Mouse (Mus musculus) mouse trophoblast stem cell (cell line): ENCODE results near the gene Calm3.

Experiments
- in situ Hi-C, 2 experiments: fragments of 300-500 bp; cut with MseI, MboI; formaldehyde crosslinking; loops; 2 replicates in 1 of 2; 3 replicates in 1 of 2; pipeline ENCODE4 v1.15.1; 2025

The Calm3 gene

DNA sequence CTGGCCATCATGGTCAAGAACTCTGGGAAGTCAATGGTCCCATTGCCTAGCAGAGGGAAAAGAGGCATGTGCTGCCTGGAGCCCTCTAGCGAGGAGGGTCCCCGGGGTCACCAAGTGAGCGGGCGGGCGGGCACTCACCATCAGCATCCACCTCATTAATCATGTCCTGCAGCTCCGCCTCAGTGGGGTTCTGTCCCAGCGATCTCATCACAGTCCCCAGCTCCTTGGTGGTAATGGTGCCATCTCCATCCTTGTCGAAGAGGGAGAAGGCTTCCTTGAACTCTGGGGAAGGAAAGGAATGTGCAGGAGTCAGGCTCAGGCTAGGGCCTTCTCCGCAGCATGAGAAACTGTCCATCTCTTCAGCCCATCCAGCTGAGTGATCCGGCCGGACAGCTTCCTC lies 6.5 kb downstream of the Calm3 start:
- in situ Hi-C loops, result no loop called here

DNA sequence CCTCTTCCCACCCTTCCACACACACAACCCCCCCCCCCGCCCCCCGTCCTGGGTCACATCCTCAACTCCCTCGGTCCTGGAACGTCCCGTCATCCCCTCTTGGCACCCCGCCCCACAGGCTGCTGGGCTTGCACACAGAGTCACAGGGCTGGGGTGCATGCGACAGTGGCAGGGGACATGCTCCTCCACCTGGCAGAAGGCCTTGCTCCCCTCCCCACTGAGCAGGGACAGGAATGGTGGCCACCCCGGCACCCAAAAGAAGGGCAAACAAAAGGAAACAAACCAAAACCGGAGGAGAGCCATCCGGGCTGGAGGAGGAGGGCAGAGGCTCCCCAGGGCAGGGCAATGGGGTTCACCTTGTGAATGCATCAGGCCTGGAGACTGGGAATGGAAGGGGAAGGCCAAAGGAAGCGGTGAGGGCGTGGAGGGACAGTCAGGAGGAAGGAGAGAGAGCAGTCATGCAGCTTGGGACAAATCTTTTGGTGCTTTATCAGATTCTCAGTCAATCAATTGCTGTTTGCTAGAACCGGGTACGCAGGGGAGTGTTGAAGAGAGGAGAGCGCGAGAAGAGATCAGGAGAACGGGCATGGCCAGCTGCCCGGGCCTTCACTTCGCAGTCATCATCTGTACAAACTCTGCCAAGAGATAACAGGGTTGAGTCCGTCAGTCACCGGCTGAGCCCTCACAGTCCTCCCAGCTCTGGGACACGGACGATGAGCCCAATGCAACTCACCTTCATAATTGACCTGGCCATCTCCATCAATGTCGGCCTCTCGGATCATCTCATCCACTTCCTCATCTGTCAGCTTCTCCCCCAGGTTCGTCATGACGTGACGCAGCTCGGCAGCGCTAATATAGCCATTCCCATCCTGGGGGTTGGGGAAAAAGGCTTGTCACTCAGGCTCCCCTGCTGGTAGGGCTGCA lies 7.3 kb downstream of the Calm3 start:
- in situ Hi-C loops, result no loop called here

DNA sequence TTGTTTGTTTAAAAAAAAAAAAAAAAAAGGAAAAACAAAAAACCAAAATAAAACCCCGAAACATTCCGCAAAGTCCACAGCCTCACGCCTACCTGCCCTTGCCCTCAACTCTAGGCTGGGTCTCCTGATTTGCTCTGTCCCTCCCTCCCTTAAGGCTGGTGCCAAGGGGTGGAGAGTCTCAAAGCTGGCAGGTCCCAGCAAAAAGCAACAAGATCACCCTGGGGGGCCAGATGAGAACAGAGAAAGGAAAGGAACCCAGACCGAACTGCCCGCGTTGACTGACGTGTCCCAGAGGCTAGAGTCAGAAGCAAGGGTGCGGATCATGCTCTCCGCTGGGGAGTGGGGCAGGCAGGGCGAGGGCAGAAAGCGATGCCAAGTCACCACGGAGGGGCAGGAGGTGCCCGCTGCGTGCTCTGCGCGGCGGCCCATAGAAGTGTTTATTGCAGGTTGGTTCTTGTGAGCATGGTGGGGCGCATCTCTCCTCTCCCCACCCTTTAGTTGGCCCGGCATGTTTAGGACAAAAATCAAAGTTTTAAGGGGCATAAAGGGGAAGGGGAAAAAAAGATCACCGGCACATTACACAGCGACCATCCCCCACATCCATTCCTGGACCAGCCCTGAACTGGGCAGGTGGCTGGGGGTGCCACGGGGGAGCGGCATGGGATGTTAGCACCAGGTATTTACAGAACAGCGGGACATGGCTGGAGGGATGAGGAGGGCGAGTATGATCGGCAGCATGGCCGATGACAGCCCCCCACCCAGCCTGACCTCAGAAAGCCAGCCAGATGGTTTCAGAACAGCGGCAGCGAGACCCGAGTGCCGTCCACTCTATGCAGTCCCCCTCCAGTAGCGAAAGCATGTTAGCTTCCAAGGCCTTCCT lies 8.2 kb downstream of the Calm3 start:
- in situ Hi-C loops, result no loop called here

DNA sequence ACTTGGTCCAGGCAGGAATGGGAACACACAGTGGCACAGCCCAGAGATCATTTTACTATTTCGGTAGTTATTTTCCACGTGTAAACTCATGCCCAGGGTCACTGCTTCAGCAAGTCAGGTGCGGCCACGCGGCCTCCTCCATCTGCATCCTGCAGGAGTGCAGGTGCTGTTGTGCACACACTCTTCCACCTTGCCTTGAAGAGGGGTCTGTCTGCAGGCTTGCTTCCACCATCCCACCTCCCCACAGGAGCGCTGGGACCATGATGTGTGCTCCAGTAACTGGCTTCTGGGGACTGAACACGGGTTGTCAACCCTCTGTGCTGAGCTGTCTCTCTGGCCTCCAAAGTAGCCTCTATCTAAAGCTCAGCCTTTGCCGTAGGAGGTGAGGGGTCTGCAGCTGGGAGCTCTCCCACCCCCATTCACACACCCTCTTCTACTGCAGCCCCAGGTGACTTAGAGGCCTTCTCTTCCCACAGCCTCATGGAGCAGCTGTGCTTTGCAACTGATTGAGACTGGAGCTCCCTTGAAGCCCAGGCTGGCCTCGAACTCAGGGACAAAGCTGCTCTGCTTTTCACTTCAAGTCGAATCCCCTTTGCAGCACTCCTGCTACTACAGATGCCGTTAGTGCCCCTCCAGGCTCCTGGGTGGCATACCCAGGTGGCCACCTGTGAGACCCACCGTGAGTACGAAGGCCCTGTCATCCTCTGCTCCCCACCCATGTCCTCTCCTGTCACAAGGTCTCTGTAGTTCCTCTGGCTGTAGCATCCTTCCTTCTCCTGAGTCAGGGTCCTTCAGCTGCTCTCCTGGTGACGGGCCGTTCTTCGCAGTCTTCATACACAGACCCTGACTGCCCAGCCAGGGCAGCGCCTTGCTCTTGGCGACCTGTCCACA lies 9.2 kb downstream of the Calm3 start:
- in situ Hi-C loops, result no loop called here

DNA sequence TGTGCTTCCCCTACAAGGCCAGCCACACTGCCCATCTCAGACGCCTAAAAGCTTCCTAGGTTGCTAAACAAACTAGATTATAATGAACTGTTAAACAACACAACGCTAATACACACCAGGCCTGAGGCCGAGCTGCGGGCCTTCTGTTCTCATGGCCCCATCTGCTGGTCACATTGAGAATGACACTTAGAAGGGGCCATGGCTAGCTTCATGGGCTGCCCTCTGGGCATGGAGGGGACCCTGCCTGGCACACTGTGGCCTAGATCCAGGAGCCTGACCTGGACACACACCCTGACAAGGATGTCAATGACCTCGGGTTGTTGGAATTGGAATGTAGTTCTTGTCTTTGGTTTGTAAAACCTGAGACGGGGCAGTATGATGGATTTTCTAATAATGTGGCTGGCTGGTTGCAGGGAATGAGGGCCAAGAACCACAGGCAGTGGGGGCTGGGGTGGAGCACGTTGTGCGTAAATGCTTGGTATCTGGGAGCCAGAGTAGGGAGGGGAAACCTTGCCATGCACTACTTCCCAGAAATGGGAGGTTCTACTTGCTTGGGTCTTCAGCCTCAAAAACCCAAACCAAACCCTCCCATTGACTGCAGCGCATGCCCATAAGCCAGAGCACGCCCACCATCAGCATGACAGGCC lies 10.0 kb downstream of the Calm3 start:
- in situ Hi-C loops, result no loop called here

DNA sequence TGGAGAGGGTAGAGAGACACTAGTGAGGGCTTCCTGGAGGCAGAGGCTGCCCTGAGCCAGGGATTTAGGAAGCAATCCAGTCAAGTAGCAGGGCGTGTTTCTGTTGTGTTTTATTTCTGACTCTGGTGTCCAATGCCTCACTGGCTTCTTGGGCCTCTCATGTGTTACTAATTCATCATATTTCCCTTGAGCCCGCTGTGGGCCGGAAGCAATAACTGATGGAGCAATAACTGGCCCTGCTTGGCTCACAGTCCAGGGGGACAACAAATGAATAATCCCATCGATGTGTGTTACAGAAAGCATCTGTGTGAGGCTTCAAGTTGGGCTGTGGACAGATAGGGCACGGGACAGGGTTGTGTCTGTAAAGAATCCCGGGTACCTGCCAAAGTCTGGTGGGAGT lies 11.6 kb downstream of the Calm3 start:
- in situ Hi-C loops, result no loop called here

DNA sequence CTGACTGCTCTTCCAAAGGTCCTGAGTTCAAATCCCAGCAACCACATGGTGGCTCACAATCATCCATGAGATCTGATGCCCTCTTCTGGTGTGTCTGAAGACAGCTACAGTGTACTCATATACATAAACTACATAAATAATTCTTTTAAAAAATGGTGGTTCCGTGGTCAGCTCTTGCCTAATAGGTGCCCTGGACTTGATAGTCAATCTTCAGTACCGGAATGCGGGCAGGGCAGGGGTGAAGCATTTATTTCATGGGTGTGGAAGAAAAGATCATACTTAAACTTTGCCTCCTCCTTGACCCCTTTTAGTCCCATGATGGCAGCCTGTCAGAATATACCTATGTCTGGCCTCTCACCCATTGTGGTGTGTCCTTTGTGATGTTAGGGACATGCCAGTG lies 12.0 kb downstream of the Calm3 start:
- in situ Hi-C loops, result no loop called here

DNA sequence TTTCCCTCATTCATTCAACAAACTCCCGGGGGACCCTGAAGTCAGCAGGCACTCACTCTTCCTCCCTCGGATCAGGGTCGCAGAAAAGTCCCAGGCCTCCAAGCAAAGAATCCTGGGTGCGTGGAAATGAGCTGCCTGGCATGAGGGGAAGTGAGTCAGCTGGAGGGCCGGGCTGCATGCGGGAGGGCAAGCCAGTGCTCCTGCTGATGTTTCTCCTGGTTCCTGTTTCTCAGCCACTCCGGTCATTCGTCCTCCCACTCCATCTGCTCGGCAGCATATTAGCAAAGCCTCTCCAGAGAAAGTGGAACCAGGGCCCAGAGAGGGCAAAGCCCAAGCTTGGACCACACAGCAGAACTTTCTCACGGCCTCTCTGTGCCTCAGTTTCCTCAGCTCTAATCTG lies 14.0 kb downstream of the Calm3 start:
- in situ Hi-C loops, result no loop called here

DNA sequence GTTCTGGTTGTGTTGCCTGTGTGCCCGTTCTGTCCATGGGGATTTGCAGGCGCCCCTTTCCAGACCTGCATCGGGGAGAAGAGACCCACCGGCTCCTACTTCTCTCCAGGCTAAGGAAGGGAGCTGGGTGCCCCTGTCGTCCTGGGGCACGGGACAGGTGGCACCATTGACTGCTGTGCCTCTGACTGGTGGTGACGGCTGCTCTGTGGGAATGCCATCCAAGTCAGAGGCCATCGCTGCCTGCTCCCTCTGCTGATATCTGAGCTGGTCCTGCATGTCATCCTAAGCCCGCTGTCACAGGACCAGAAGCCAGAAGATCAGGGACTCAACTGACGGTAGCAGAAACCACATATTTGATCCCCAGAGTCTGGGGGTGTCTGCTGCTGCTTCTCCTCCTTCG lies 15.1 kb downstream of the Calm3 start:
- in situ Hi-C loops, result no loop called here

DNA sequence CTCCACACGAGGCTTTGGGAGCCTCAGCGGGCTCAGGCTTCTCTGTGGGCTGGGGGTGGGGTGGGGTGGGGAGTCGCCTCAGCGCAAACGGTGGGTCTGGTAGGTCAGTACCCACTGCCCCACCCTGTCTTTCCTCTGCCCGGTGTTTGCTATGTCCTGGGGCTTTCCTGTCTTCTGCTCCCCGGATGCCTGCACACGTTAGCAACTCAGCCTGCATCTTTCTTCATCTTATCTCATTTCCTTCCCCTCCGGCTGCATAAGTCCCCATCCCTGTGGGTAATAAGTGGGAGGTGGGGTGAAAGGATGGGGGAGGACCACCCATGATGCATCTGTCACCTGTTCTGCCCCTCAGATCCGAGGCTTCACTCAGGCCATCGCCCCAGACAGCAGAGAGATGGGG lies 15.5 kb downstream of the Calm3 start:
- in situ Hi-C loops, result no loop called here

DNA sequence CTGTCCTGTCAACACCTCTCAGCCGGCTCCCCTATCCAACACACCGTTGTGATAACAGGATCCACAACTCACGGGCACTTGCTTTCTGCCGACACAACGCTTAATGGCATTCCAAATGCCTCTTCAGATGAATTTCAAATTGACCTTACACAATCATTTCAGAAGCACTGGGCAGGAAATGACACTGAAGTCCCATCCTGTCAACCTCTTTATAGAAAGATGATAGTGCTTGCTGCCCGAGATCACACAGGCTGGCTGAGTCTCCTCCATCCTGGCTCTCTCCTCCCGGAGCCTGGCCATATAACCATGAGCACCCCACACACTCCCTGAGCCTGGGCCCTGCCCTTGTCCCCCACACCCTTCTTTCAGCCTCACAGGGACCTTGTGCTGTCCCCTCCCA lies 16.1 kb downstream of the Calm3 start:
- in situ Hi-C loops, result no loop called here

DNA sequence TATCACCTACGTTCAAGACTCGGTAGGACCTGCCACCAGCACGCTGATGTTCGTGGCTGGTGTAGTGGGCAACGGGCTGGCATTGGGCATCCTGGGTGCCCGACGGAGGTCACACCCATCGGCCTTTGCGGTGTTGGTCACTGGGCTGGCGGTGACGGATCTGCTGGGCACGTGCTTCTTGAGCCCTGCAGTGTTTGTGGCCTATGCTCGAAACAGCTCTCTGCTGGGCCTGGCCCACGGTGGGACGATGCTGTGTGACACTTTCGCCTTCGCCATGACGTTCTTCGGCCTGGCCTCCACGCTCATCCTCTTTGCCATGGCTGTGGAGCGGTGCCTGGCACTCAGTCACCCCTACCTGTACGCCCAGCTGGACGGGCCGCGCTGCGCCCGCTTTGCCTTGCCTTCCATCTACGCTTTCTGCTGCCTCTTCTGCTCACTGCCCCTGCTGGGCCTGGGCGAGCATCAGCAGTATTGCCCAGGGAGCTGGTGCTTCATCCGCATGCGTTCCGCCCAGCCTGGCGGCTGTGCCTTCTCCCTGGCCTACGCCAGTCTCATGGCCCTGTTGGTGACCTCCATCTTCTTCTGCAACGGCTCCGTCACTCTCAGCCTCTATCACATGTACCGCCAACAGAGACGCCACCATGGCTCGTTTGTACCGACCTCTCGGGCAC lies 16.9 kb downstream of the Calm3 start:
- in situ Hi-C loops, result no loop called here

DNA sequence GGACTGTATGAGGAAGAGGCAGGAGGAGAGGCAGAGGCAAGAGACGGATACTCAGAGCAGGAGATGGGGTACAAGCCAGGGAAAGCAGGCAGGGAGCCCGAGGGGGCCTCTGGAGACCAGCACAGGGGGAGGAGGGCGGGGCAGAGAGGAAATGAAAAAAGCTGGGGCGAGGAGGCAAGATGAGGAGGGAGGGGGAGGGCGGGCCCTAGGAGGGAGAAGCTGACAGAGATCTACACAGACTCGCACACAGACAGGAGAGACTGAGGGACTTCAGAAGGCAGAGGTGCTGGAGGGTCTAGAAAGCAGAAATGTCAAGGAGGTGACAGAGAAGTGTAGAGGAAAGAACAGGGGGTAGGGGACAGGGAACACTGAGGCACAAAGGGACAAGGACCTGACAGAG lies 17.6 kb downstream of the Calm3 start, which contains the start of gene Ptgir:
Gene Ptgir, plus strand, starts transcription at position 210 of the 400 bp plus-strand sequence.
- in situ Hi-C loops, result no loop called here

DNA sequence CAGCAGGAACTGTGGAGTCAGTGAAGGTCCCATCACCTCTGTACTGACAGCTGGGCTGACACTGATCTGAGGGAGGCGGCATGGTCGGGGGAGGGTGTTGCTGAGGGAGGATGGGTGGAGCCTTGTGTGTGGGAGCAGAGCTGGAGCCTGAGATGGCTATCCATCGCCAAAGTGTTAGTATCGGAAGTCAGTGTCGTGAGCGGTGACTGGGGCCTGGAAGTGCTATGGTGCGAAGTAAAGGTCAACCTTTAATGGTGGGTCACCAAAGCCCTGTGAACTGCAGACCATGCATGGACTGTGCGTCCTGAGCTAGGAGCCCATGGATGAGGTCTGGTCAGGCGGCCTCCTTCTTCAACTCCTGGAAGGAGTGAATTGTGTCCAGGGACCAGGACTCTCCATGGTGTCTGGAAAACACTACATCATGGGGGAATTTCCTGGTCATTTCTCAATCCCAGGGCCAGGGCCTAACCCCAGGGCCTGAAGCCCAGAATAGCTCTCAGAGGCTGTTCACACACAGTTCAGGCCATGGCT lies 18.4 kb downstream of the Calm3 start:
- in situ Hi-C loops, result no loop called here

DNA sequence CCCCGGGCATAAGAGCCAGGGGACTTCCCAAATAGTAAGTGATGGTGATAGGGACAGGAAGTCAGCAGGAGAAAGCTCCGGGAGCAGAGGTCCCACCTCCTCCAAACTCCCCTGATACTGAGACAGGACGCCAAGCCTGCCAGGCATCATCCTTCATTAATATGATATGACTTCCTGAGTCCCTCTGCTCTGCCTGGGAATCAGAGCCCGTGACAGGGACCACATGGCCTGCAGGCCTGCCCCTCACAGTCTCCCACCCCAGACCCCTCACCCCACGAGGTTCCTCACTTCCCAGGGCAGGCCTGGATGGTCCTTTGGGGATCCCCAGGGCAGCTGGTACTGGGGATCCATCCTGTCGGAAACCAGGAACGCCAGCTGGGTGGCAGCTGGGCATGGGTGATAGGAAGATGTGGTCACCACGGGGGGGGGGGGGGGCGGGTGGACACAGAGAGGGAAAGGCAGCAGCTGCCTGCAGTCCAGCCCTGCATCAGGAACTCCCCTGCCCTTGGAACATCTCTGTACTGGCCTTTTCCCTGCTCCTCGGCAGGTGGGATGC lies 19.7 kb downstream of the Calm3 start:
- in situ Hi-C loops, result no loop called here

DNA sequence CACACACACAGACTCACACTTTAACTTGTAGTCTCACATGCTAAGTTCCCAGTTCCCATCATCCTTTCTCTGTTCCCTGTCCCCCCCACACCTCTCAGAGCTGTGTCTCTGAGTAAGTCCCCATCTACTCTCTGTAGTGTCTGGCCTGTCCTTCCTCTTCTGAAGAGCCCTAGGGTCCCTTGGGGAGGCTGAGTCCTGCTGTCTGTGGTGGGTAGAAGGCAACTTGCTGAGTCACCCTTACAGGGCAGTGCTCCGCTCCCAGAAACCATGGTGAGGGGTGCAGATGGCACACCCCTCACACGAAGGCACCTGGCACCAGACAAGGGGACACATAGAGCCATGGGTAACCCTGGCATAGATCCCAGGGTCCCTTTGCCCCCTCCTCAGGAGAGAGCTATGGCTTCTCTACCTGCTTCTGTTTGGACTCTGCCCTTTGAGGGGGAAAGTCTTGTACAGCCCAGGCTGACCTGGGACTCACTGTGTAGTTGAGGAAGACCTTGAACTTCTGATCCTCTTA lies 20.4 kb downstream of the Calm3 start:
- in situ Hi-C loops, result no loop called here

DNA sequence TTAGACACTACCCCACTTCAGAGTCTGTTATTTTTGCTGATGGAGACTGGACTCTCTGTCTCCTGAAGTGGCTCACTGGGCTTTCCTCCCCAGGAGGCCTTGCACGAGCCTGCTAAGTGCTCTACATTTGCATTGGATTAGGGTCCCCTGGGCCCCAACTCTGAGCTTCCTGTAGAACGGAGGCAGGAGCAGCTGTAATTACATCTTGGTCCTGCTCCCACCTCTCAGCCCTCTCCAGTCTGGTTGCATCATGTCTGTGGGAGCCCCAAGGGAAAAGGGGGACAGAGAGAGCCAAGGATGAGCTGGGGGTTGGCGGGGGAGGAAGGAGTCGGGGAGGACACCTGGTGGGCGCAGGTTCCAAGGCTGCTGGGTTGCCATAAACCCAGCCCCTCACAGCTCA lies 23.4 kb downstream of the Calm3 start:
- in situ Hi-C loops, result no loop called here

DNA sequence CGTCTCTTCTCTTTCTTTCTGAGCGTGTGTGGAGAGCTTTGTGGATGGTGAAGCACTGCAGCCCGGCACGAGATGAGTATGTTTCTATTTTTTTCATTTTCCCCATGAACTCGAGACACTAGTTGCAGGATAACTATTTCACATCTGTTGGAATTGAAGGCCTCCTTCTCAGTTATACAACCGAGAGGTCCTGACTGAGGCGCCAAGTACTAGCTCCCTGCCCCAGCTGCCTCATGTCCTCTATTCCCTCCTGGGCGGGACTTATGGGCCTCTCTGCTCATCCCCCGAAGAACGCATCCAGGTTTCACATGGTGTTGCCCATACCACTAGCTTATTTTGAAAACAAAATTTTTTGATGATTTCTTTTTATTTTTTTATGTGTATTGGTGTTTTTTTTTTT lies 28.4 kb downstream of the Calm3 start:
- in situ Hi-C loops, result no loop called here

DNA sequence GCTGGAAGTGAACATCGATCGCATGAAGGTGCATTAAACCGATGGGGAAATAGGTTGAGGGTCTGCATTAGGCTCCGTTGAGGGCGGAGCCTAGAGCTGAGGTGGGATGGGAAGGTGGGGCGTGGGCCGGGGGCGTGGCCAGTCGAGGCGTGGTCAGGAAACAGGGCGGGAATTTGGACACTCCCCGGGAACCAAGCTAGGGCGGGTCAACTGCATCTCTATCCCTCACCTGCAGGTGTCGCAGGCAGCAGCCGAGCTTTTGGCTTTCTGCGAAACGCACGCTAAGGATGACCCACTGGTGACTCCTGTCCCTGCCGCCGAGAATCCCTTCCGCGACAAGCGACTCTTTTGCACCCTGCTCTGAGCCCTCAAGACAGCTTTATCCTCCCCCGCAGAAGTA lies 28.9 kb downstream of the Calm3 start:
- in situ Hi-C loops, result no loop called here

DNA sequence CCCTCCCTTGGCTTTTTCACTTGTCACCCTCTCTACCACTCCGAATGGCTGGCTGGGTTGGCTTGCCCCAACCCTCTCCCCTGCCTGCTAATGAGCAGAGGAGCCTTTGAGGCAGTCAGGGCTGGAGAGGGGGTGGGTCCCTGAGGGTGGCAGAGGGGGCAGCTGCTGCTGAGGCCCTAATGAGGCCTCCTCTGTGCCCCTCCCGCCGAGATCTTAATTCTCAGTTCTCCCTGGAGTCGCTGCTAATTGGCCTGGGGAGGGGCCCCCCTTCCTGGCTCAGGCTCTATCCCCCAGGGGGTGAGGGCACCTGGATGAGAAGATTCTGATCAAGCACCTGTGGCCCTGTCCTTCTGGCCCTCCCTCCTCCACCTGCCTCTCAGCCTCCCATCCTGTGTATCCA lies 29.6 kb downstream of the Calm3 start:
- in situ Hi-C loops, result no loop called here
